In the genomic region with DNA sequence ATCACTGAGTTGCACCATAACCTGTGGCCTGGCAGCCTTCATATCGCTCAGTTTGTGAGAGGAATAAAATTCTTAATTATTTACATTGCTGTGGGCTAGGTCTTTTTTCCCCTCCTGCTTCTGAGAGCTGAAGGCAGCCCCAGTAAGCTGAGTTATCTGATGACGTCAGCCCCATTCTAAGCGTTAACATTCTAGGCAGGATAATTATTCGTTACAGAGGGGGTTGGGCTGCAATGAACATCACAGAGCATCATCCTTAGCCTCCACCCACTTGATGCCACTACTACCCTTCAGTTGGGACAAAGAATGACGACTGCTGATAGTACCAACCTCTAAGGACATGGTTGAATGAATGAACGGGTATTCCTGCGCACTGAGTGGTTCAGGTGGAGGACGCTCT, we compare ENCODE assay signal across 30 mouse cellular contexts. TPM values are rescaled to one million over a fixed set of nuclear protein-coding genes. Genes with fewer than 3 reads are reported as not detected.
A peak's percentile ranks its signal among the peaks of the same experiment; 100 is the strongest.
DNase-seq lines count a peak whose midpoint lies in the region; ATAC-seq and TF ChIP-seq lines count a peak whose summit lies in the region.
"Had no signal": no experiment of that assay in that cellular context is flagged by ENCODE, and none has a peak within 500 bp of the region (broad histone marks: within the 10 kb centered on the region; RNA-seq: fewer than 3 reads in every experiment).

No protein-coding gene starts in this region.

- peak; percentile 18 for DNase-seq in hindbrain, embryonic 11.5 days (ENCODE audit: low spot score)
- DNase-seq in brain, embryonic 14.5 days (ENCODE audit: low read depth) = peak; percentile 60
- no peak for DNase-seq in right cerebral cortex, postnatal 14 days
- DNase-seq: adrenal gland, postnatal 10 days; adrenal gland, postnatal 36 days; B cell, adult 2 months; cerebellum, adult 11-12 months; cerebellum, adult 8-10 months; cerebellum, postnatal 10 days; gastrocnemius, adult 2 months; gastrocnemius, postnatal 14 days; heart, adult 18-20 months; heart, postnatal 10 days; heart, postnatal 36 days; kidney, adult 2 months had no signal

- no peak overlapping the region for H3K9ac ChIP-seq in forebrain, embryonic 13.5 days
- H3K9ac ChIP-seq in forebrain, embryonic 12.5 days = no peak overlapping the region
- no peak overlapping the region for H3K9ac ChIP-seq in hindbrain, embryonic 11.5 days (ENCODE audit: low read depth, low read length)
- H3K9ac ChIP-seq in hindbrain, embryonic 16.5 days (ENCODE audit: low read depth, low read length) = no peak overlapping the region
- H3K9ac ChIP-seq: embryonic facial prominence, embryonic 13.5 days; heart, embryonic 12.5 days; heart, embryonic 15.5 days; hindbrain, embryonic 14.5 days had no signal

- H3K27me3 ChIP-seq in forebrain, embryonic 13.5 days = no peaks in the 10 kb centered on the region
- H3K27me3 ChIP-seq in forebrain, embryonic 12.5 days = no peaks in the 10 kb centered on the region
- H3K27me3 ChIP-seq in hindbrain, embryonic 11.5 days (ENCODE audit: control insufficient read depth, insufficient read depth, low read length) = no peaks in the 10 kb centered on the region
- no peaks in the 10 kb centered on the region for H3K27me3 ChIP-seq in hindbrain, embryonic 16.5 days (replicated peaks; ENCODE audit: control insufficient read depth, insufficient read depth, low read length)
- H3K27me3 ChIP-seq: CH12.LX; embryonic facial prominence, embryonic 13.5 days; heart, embryonic 12.5 days; heart, embryonic 15.5 days; Patski had no signal

- H3K9me3 ChIP-seq in forebrain, embryonic 13.5 days (replicated peaks) = no peaks in the 10 kb centered on the region
- no peaks in the 10 kb centered on the region for H3K9me3 ChIP-seq in forebrain, embryonic 12.5 days
- no peaks in the 10 kb centered on the region for H3K9me3 ChIP-seq in hindbrain, embryonic 11.5 days (ENCODE audit: control insufficient read depth, low read length)
- H3K9me3 ChIP-seq in hindbrain, embryonic 16.5 days (ENCODE audit: control insufficient read depth, low read length) = no peaks in the 10 kb centered on the region
- H3K9me3 ChIP-seq: embryonic facial prominence, embryonic 10.5 days; embryonic facial prominence, embryonic 13.5 days; G1E; heart, embryonic 12.5 days; heart, embryonic 15.5 days; hindbrain, embryonic 10.5 days had no signal

- H3K4me3 ChIP-seq in forebrain, embryonic 13.5 days = no peak overlapping the region
- no peak overlapping the region for H3K4me3 ChIP-seq in forebrain, embryonic 12.5 days (replicated peaks)
- no peak overlapping the region for H3K4me3 ChIP-seq in hindbrain, embryonic 11.5 days (ENCODE audit: low read depth, low read length)
- H3K4me3 ChIP-seq in hindbrain, embryonic 16.5 days (ENCODE audit: low read length) = no peak overlapping the region
- H3K4me3 ChIP-seq in olfactory bulb, adult 2 months (ENCODE audit: insufficient read depth, low read depth, low read length) = no peak overlapping the region
- H3K4me3 ChIP-seq: embryonic facial prominence, embryonic 10.5 days; embryonic facial prominence, embryonic 13.5 days; erythroblast, embryonic 14.5 days; gastrocnemius, adult 2 months; heart, embryonic 12.5 days; heart, embryonic 15.5 days; hindbrain, embryonic 10.5 days had no signal

- H3K4me1 ChIP-seq in forebrain, embryonic 13.5 days = peaks cover 47% of the 10 kb centered on the region
- H3K4me1 ChIP-seq in forebrain, embryonic 12.5 days = peaks cover 44% of the 10 kb centered on the region
- peaks cover 6% of the 10 kb centered on the region; the same call in 1 of the 2 replicates for H3K4me1 ChIP-seq in hindbrain, embryonic 11.5 days (replicated peaks; ENCODE audit: control insufficient read depth, insufficient read depth, low read length)
- H3K4me1 ChIP-seq in hindbrain, embryonic 16.5 days (ENCODE audit: control insufficient read depth, insufficient read depth, low read depth, low read length) = peaks cover 4% of the 10 kb centered on the region
- peaks cover 9% of the 10 kb centered on the region for H3K4me1 ChIP-seq in olfactory bulb, adult 2 months (ENCODE audit: control insufficient read depth, insufficient read depth, low read length)
- H3K4me1 ChIP-seq: heart, embryonic 15.5 days had no signal

- no peak for TF ChIP-seq CTCF in brain, embryonic 14.5 days (IDR thresholded peaks at IDR 0.05; ENCODE audit: borderline replicate concordance, extremely low read depth, insufficient read depth, insufficient read length)
- TF ChIP-seq CTCF in olfactory bulb, adult 2 months (IDR thresholded peaks at IDR 0.05; ENCODE audit: insufficient read depth, low read depth, low read length) = no peak

- ATAC-seq in forebrain, embryonic 13.5 days = 0 out of 2 replicates have a peak, but pooled peaks have one; percentile 31
- ATAC-seq in forebrain, embryonic 12.5 days (ENCODE audit: low FRiP score) = no peak
- no peak for ATAC-seq in hindbrain, embryonic 11.5 days (ENCODE audit: low FRiP score)
- ATAC-seq in hindbrain, embryonic 16.5 days = no peak
- ATAC-seq: intestine, postnatal 0 days; Patski had no signal

- 52% methylated on average over 8 of the region's 8 CpGs for WGBS in forebrain, embryonic 13.5 days
- WGBS in forebrain, embryonic 12.5 days = 56% methylated on average over 8 of the region's 8 CpGs
- 69% methylated on average over 8 of the region's 8 CpGs for WGBS in hindbrain, embryonic 11.5 days
- WGBS in hindbrain, embryonic 16.5 days = 62% methylated on average over 8 of the region's 8 CpGs
- 35% methylated on average over 8 of the region's 8 CpGs for WGBS in olfactory bulb, adult 2 months

- H3K4me2 ChIP-seq in forebrain, embryonic 13.5 days = no peak overlapping the region
- no peak overlapping the region for H3K4me2 ChIP-seq in forebrain, embryonic 12.5 days
- H3K4me2 ChIP-seq in hindbrain, embryonic 11.5 days (replicated peaks; ENCODE audit: low read depth, low read length) = no peak overlapping the region
- no peak overlapping the region for H3K4me2 ChIP-seq in hindbrain, embryonic 16.5 days (ENCODE audit: low read length)
- H3K4me2 ChIP-seq: embryonic facial prominence, embryonic 13.5 days; heart, embryonic 12.5 days; heart, embryonic 15.5 days; hindbrain, embryonic 14.5 days had no signal

- no peak overlapping the region for H3K27ac ChIP-seq in forebrain, embryonic 13.5 days
- H3K27ac ChIP-seq in forebrain, embryonic 12.5 days = no peak overlapping the region
- H3K27ac ChIP-seq in hindbrain, embryonic 11.5 days (ENCODE audit: low read depth, low read length) = no peak overlapping the region
- no peak overlapping the region for H3K27ac ChIP-seq in hindbrain, embryonic 16.5 days (ENCODE audit: low read depth, low read length)
- peak overlapping the region; percentile 33; the same call in 1 of the 2 replicates for H3K27ac ChIP-seq in olfactory bulb, adult 2 months (ENCODE audit: insufficient read depth, low read depth, low read length)
- H3K27ac ChIP-seq: embryonic facial prominence, embryonic 10.5 days; embryonic facial prominence, embryonic 13.5 days; gastrocnemius, adult 2 months; heart, embryonic 15.5 days; hindbrain, embryonic 10.5 days; hindbrain, embryonic 14.5 days had no signal

- no peak for TF ChIP-seq POLR2A in brain, embryonic 14.5 days (IDR thresholded peaks at IDR 0.05; ENCODE audit: borderline replicate concordance, extremely low read depth, insufficient read depth, insufficient read length, poor library complexity, severe bottlenecking)
- TF ChIP-seq POLR2A in olfactory bulb, adult 2 months (IDR thresholded peaks at IDR 0.05; ENCODE audit: insufficient read depth, low read depth, low read length) = no peak

- H3K36me3 ChIP-seq in forebrain, embryonic 13.5 days (ENCODE audit: poor library complexity, severe bottlenecking) = no peaks in the 10 kb centered on the region
- H3K36me3 ChIP-seq in forebrain, embryonic 12.5 days (replicated peaks) = no peaks in the 10 kb centered on the region
- no peaks in the 10 kb centered on the region for H3K36me3 ChIP-seq in hindbrain, embryonic 11.5 days (ENCODE audit: control insufficient read depth, insufficient read depth, low read length)
- H3K36me3 ChIP-seq in hindbrain, embryonic 16.5 days (ENCODE audit: control insufficient read depth, insufficient read depth, low read length) = no peaks in the 10 kb centered on the region
- H3K36me3 ChIP-seq: embryonic facial prominence, embryonic 10.5 days; embryonic facial prominence, embryonic 13.5 days; G1E; heart, embryonic 12.5 days; heart, embryonic 15.5 days; hindbrain, embryonic 10.5 days had no signal

RNA-seq across cellular contexts. Expression of a gene that starts 47.5 kb away (rescaled TPM):
- polyA plus RNA-seq in forebrain, embryonic 13.5 days (2015; fragmentation: Nextera tagmentation; extraction: Ambion mirVana) = 65.6 and 81.2 TPM in 2 replicates
- polyA plus RNA-seq in forebrain, embryonic 12.5 days (2016; fragmentation: Nextera tagmentation; extraction: Ambion mirVana) = 25.0 and 26.4 TPM in 2 replicates
- polyA plus RNA-seq in hindbrain, embryonic 11.5 days (2014; fragmentation: Nextera tagmentation; extraction: Ambion mirVana) = 7.4 and 13.4 TPM in 2 replicates
- polyA plus RNA-seq in hindbrain, embryonic 16.5 days (2015; fragmentation: Nextera tagmentation; extraction: Ambion mirVana) = 161 and 167 TPM in 2 replicates
- polyA plus RNA-seq in brain, embryonic 14.5 days (2012; rRNA removed) = 87.1 and 88.4 TPM in 2 replicates
- polyA plus RNA-seq in olfactory bulb, adult 2 months (2012; ENCODE audit: insufficient read depth, insufficient read length, low replicate concordance, missing spikeins) = not detected in 2 replicates
- polyA plus RNA-seq: Patski had no signal
